Mouse (Mus musculus) limb, embryonic 11.5 days (tissue): ENCODE measurements around the gene Kif3a. TPM values are rescaled to one million over a fixed set of nuclear protein-coding genes. Genes with fewer than 3 reads are reported as not detected.

Experiments used
- ATAC-seq: fragments of 200-750 bp; cut with Nextera tagmentation; 2 replicates; pipeline ENCODE4 v1.8.0; 2017; ENCODE audit warnings: low read depth; ENCODE audit not compliant: insufficient number of reproducible peaks, low FRiP score, low TSS enrichment
- DNase-seq: peaks from one replicate; pipeline ENCODE4 v3.0.0-alpha.2; 2015; ENCODE audit warnings: low spot score
- H3K27ac ChIP-seq: fragments of 300-500 bp; sonication (generic); replicated peaks from 2 replicates; pipeline ENCODE4 v1.5.1; 2014; ENCODE audit warnings: low read depth, mild to moderate bottlenecking, low read length
- H3K27me3 ChIP-seq: fragments of 300-500 bp; sonication (generic); 2 replicates; pipeline ENCODE4 v1.6.1; 2014; ENCODE audit warnings: mild to moderate bottlenecking, low read length, mixed read lengths; ENCODE audit not compliant: control insufficient read depth, insufficient read depth
- H3K36me3 ChIP-seq: fragments of 300-500 bp; sonication (generic); 2 replicates; pipeline ENCODE4 v1.6.1; 2014; ENCODE audit warnings: mild to moderate bottlenecking, low read length, moderate library complexity, mixed read lengths; ENCODE audit not compliant: control insufficient read depth, insufficient read depth
- H3K4me1 ChIP-seq: fragments of 300-500 bp; sonication (generic); 2 replicates; pipeline ENCODE4 v1.6.1; 2014; ENCODE audit warnings: low read length, mixed read lengths; ENCODE audit not compliant: control insufficient read depth, insufficient read depth
- H3K4me2 ChIP-seq: fragments of 300-500 bp; sonication (generic); 2 replicates; pipeline ENCODE4 v1.6.1; 2014; ENCODE audit warnings: low read depth, mild to moderate bottlenecking, moderate library complexity; ENCODE audit not compliant: severe bottlenecking
- H3K4me3 ChIP-seq: fragments of 300-500 bp; sonication (generic); 2 replicates; pipeline ENCODE4 v1.5.1; 2014; ENCODE audit warnings: low read depth, low read length
- H3K9ac ChIP-seq: fragments of 300-500 bp; sonication (generic); 2 replicates; pipeline ENCODE4 v1.6.1; 2014; ENCODE audit warnings: mild to moderate bottlenecking, low read length
- H3K9me3 ChIP-seq: fragments of 300-500 bp; sonication (generic); 2 replicates; pipeline ENCODE4 v1.6.1; 2016; ENCODE audit warnings: low read length; ENCODE audit not compliant: control insufficient read depth
- WGBS: fragments of 180-500 bp; shearing (Covaris S2); extraction: QIAGEN DNeasy Blood & Tissue Kit; methylation state at CpG from one replicate; pipeline ENCODE4 v1.1.7; 2014; 5-methylcytosine and 5-hydroxymethylcytosine counted together
- polyA plus RNA-seq: library from polyadenylated mRNA; unstranded; fragments of >200 nt; fragmentation: Nextera tagmentation; extraction: Ambion mirVana; gene quantifications from 2 replicates; pipeline ENCODE4 v1.2.1, GENCODE M21; 2014

The Kif3a gene
- polyA plus RNA-seq, 1 experiment from 2014 or later: 79.4 TPM

DNA sequence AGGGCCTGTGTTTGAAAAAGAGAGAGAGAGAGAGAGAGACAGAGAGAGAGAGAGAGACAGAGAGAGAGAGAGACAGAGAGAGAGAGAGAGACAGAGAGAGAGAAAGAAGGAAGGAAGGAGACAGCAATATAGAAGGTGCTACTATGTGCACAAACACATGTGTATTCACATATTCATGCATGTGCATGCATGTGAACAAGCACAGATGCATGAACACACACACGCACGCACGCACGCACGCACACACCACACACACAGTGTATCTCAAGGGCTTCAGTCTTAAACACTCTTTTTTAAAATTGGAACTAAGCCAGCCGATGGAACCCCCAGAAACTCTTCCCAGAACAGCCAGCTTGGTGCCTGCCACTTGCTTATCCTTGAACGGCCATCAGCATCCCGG is 48.4 kb downstream of the Kif3a start:
- DNase-seq: no peak

DNA sequence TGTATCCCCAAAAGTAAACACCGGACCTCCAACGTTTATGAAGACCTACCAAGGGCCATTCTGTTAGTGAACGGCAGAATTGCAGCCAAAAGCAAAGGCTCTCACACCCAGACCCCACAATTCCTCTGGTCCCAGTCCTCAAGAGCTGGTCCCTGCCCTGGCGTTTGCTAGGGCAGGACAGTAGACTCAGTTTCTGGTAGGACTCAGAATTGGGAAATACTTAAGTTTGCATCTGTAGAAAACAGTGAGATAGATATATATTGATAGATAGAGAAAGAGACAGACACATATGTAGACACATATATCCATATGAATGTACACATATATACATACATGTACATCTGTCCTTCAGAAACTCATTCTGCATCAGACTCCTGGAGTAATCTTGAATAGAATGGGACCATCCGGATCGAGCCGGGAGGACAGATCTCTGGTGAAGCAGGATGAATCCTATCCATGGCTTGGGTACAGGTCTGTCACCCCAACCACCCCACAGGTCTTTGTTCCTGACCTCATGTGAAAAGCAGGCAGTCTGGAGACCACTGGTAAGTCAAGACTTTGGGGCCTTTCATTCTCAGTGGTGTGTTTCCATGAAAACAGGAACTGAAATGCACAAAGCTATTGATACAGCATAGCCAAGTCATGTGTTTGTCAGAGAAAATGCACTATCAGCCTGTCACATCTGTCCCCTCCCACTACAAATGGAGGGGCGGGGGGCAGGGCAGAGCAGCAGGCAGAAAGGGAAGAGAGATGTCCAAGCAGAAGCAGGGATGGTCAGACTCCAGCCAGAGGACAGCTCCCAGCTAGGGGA is 49.8 kb downstream of the Kif3a start:
- Histone ChIP-seq H3K27me3 (no peaks in the 10 kb centered on the region), H3K4me3 (no peak overlapping the region), H3K9ac (no peak overlapping the region), H3K4me1 (no peaks in the 10 kb centered on the region), H3K9me3 (no peaks in the 10 kb centered on the region), H3K4me2 (no peak overlapping the region), H3K36me3 (no peaks in the 10 kb centered on the region), H3K27ac (no peak overlapping the region)
- ATAC-seq: no peak
- 81% methylated on average over 8 of the region's 8 CpGs for WGBS
- DNase-seq: no peak

More for the DNA sequence above, 48.4 kb downstream of the Kif3a start:
- Histone ChIP-seq H3K4me2 (no peak overlapping the region), H3K27me3 (no peaks in the 10 kb centered on the region), H3K4me3 (no peak overlapping the region), H3K36me3 (no peaks in the 10 kb centered on the region), H3K4me1 (no peaks in the 10 kb centered on the region), H3K9me3 (no peaks in the 10 kb centered on the region), H3K27ac (no peak overlapping the region), H3K9ac (no peak overlapping the region)
- no peak for ATAC-seq
- 94% methylated on average over 8 of the region's 8 CpGs for WGBS

DNA sequence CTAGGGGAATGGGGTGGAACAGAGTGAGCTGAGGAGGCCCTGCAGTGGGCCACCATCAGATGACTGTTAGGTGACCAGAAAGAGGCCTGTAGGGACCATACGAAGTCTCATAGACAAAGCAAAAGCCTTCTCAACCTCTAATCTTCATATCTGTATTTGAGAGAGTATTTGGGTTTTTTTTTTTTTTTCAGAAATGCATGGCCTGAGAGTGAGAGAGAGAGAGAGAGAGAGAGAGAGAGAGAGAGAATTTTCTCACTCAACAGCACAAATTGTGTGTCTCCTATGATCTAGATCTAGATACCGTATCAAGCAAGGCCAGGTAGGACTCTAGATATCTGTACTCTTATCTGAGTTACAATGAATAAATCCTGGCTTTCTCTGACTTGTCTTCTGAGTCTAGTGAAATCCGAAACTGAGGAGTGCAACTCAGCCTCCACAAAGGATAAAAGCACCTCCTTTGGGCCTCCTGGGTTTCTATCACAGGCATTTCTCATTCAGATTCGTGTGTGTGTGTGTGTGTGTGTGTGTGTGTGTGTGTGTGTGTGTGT is 50.5 kb downstream of the Kif3a start:
- no peaks in the 10 kb centered on the region for H3K9me3 ChIP-seq
- no peaks in the 10 kb centered on the region for H3K27me3 ChIP-seq
- no peaks in the 10 kb centered on the region for H3K4me1 ChIP-seq
- ATAC-seq (no peak), DNase-seq (no peak)
- no peaks in the 10 kb centered on the region for H3K36me3 ChIP-seq
- H3K4me2 ChIP-seq: no peak overlapping the region
- no peak overlapping the region for H3K4me3 ChIP-seq
- no peak overlapping the region for H3K9ac ChIP-seq
- 60% methylated on average over 4 of the region's 4 CpGs for WGBS
- no peak overlapping the region for H3K27ac ChIP-seq

DNA sequence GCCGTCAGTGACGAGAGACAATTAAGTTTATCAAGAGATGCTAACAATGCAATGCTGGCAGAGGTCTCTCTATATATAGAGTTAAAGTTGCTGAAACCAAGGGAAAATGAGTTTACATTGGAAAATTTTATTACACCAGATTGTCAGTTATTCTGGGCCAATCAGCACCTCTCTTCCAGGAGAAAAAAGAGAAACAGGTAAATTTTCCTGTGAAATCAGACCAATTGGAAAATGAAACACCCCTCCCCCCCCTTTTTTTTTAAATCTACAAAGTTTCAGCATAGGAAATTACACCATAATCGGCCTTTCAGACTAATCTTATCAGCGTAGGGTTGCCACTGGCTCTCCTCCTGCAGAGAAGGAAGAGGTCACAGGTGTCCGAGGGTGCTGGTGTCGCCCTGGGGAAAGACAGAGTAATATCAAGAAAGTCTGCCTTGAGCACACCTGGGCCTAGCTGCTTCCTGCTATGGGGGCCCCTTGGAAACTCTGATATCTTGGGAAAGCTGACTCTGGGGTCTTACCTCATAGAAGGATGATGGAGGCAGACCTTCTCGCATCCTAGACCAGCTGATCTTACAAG is 51.5 kb downstream of the Kif3a start, which contains the start of gene Il4:
Il4 (minus strand) TSS at position 51 of the 580 bp plus-strand sequence.
- H3K9me3 ChIP-seq: no peaks in the 10 kb centered on the region
- H3K36me3 ChIP-seq: no peaks in the 10 kb centered on the region
- DNase-seq (no peak), ATAC-seq (no peak)
- 87% methylated on average over 7 of the region's 7 CpGs for WGBS
- no peaks in the 10 kb centered on the region for H3K4me1 ChIP-seq
- H3K4me3 ChIP-seq: no peak within 1 kb of the TSS
- H3K4me2 ChIP-seq: no peak within 1 kb of the TSS
- no peaks in the 10 kb centered on the region for H3K27me3 ChIP-seq
- no peak within 1 kb of the TSS for H3K9ac ChIP-seq
- no peak within 1 kb of the TSS for H3K27ac ChIP-seq

DNA sequence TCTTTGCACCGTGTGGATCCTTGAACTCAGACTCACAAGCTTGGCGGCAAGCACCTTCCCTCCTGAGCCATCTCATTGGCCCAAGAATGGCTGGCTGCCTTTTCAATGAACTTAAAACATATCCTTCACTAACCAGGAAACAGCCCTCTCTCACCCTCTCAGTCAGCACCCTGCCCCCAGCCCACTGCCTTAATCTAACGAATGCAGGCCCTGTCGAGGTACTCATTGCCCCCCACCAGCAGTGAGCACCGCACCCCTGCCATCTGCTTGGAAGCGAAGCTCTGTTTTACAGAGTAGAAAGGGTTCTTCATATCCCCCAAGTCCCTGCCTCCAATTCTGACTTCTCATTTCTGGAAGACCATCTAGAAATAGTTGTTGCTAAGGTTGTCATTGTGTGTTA is 52.2 kb downstream of the Kif3a start:
- Histone ChIP-seq H3K9me3 (no peaks in the 10 kb centered on the region), H3K4me2 (no peak overlapping the region), H3K4me1 (no peaks in the 10 kb centered on the region), H3K27ac (no peak overlapping the region), H3K4me3 (no peak overlapping the region), H3K9ac (no peak overlapping the region), H3K27me3 (no peaks in the 10 kb centered on the region), H3K36me3 (no peaks in the 10 kb centered on the region)
- whole genome bisulfite sequencing: 61% methylated on average over 6 of the region's 6 CpGs
- no peak for ATAC-seq
- no peak for DNase-seq

DNA sequence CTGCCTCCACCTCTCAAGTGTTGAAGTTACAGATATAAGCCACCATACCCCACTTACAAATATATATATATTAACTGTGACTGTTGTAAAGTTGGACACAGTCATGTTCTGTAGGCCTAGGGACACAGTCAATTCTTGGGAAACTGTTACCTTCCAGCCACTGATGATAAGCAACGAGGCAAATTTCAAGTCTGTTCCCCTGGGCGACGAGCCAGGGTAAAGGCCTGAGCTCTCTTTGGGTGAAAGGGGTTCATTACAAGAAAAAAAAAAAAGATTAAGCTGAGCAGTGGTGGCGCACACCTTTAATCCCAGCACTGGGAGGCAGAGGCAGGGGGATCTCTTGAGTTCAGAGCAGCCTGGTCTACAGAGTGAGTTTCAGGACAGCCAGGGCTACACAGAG is 52.9 kb downstream of the Kif3a start:
- no peak for ATAC-seq
- 89% methylated on average over 4 of the region's 4 CpGs for WGBS

DNA sequence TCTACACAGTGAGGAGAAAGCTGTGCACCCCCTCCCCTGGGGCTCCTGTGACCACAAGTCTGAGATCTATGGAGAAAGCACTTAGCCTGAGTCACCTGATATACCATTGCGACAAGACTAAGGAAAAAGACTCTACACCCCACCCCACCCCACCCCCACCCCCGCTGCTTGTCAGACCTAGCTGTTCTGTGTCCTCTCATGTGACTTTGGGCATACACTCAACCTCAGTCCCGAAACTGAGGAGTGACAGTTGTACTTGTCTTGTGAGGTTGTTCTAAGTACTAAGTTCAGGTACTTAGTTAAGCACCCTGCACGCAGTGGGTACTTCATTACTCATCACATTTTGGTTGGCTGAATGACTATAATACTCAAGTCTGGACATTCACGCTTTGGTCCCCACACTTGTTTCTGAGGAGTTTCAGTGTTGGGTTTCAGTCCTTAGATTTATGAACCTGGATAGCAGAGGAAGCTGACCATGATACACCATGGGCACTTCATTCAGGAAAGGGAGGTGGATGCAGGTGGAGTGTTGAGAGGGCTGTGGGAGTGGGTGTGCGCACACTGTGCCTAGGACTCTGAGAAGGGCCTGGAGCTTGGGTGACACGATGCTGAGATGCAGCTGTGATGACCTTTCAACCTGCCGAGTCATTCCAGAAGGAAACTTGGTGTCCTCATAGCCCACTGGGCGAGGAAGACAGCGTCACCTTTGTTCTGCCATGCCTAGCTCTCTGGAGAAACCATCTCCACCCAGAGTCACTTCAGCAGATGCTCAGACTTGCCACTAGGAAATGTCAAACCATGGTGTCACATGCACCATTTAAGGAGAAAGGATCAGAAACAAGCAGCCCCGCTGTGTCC is 54.6 kb downstream of the Kif3a start:
- H3K9ac ChIP-seq: no peak overlapping the region
- no peaks in the 10 kb centered on the region for H3K36me3 ChIP-seq
- DNase-seq (no peak), ATAC-seq (no peak)
- no peak overlapping the region for H3K4me2 ChIP-seq
- no peaks in the 10 kb centered on the region for H3K27me3 ChIP-seq
- H3K4me3 ChIP-seq: no peak overlapping the region
- no peak overlapping the region for H3K27ac ChIP-seq
- no peaks in the 10 kb centered on the region for H3K9me3 ChIP-seq
- WGBS: 88% methylated on average over 11 of the region's 11 CpGs
- H3K4me1 ChIP-seq: no peaks in the 10 kb centered on the region

More for the DNA sequence above, 52.9 kb downstream of the Kif3a start:
- Histone ChIP-seq H3K4me3 (no peak overlapping the region), H3K9ac (no peak overlapping the region), H3K36me3 (no peaks in the 10 kb centered on the region), H3K4me1 (no peaks in the 10 kb centered on the region), H3K4me2 (no peak overlapping the region), H3K27me3 (no peaks in the 10 kb centered on the region), H3K27ac (no peak overlapping the region), H3K9me3 (no peaks in the 10 kb centered on the region)
- no peak for DNase-seq

DNA sequence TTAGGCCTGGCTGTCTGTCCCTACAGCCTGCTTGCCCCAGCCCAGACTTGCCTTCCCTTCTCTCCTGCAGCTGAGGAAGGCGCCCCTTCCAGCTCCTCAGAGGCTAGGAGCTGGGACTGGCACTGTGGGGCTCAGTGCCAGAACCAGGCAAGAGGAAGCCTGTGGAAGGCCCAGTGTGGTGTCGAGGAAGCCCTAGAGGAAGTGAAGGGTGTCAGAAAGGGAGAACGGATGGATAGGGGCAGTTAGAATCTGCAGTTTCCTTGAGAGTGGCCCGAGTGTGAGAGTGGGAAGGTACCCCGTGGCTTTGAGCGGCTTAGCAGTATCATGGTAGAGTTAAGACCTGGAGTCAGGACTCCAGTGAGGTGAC is 55.2 kb downstream of the Kif3a start:
- ATAC-seq: no peak
- H3K4me2 ChIP-seq: no peak overlapping the region
- H3K4me1 ChIP-seq: no peaks in the 10 kb centered on the region
- H3K27me3 ChIP-seq: no peaks in the 10 kb centered on the region
- no peaks in the 10 kb centered on the region for H3K9me3 ChIP-seq
- no peak for DNase-seq
- 82% methylated on average over 6 of the region's 6 CpGs for WGBS
- no peak overlapping the region for H3K9ac ChIP-seq
- H3K4me3 ChIP-seq: no peak overlapping the region
- no peaks in the 10 kb centered on the region for H3K36me3 ChIP-seq
- no peak overlapping the region for H3K27ac ChIP-seq
